Mouse (Mus musculus) lung, postnatal 4 days (tissue): ENCODE results near the gene Fam171a2.
A peak's percentile ranks its signal among the peaks of the same experiment; 100 is the strongest.

Source experiments
- DNase-seq, 2 experiments: peaks; one replicate each; pipeline ENCODE4 v3.0.0; 2021

Gene Fam171a2

GRCm38 (mm10) chr11:102447497-102447896, at the start of gene Fam171a2:
Gene Fam171a2 (minus strand): TSS chr11:102447682.
- peak; percentile 88 to 89 for DNase-seq

- DNase-seq: no peak
Measured at GRCm38 (mm10) chr11:102496732-102497131, 49.2 kb upstream of the Fam171a2 start.

GRCm38 (mm10) chr11:102496206-102496605, 48.7 kb upstream of the Fam171a2 start:
- no peak for DNase-seq

- DNase-seq: no peak
Measured at GRCm38 (mm10) chr11:102495742-102496141, 48.3 kb upstream of the Fam171a2 start.

- no peak for DNase-seq
Measured at GRCm38 (mm10) chr11:102495114-102495513, 47.6 kb upstream of the Fam171a2 start.

- no peak for DNase-seq
Measured at GRCm38 (mm10) chr11:102494063-102494650, 46.7 kb upstream of the Fam171a2 start.

- no peak for DNase-seq
Measured at GRCm38 (mm10) chr11:102493241-102493640, 45.8 kb upstream of the Fam171a2 start.

GRCm38 (mm10) chr11:102487901-102488300, 40.4 kb upstream of the Fam171a2 start:
- no peak for DNase-seq

GRCm38 (mm10) chr11:102486733-102487386, 39.4 kb upstream of the Fam171a2 start:
- DNase-seq: peak in 1 of 2 experiments; percentile 56

- no peak for DNase-seq
Measured at GRCm38 (mm10) chr11:102481779-102482178, 34.3 kb upstream of the Fam171a2 start.

GRCm38 (mm10) chr11:102480897-102481296, 33.4 kb upstream of the Fam171a2 start:
- no peak for DNase-seq

- no peak for DNase-seq
Measured at GRCm38 (mm10) chr11:102480111-102480510, 32.6 kb upstream of the Fam171a2 start.

GRCm38 (mm10) chr11:102479581-102479980, 32.1 kb upstream of the Fam171a2 start:
- no peak for DNase-seq

GRCm38 (mm10) chr11:102478671-102479070, 31.2 kb upstream of the Fam171a2 start:
- no peak for DNase-seq

GRCm38 (mm10) chr11:102475027-102475426, 27.5 kb upstream of the Fam171a2 start:
- DNase-seq: no peak

- no peak for DNase-seq
Measured at GRCm38 (mm10) chr11:102469648-102470357, 22.3 kb upstream of the Fam171a2 start, which contains the start of gene Itga2b. Gene Itga2b (minus strand): TSS chr11:102470122.

GRCm38 (mm10) chr11:102467041-102467631, 19.7 kb upstream of the Fam171a2 start:
- DNase-seq: peak; percentile 99

GRCm38 (mm10) chr11:102465713-102466436, 18.4 kb upstream of the Fam171a2 start:
- peak; percentile 51 to 67 for DNase-seq

GRCm38 (mm10) chr11:102464901-102465300, 17.4 kb upstream of the Fam171a2 start:
- no peak for DNase-seq

GRCm38 (mm10) chr11:102461764-102462163, 14.3 kb upstream of the Fam171a2 start:
- DNase-seq: no peak

- DNase-seq: no peak
Measured at GRCm38 (mm10) chr11:102460541-102460940, 13.1 kb upstream of the Fam171a2 start.

GRCm38 (mm10) chr11:102455740-102456396, 8.4 kb upstream of the Fam171a2 start:
- DNase-seq: peak; percentile 81 to 89
